Mouse (Mus musculus) hindbrain, postnatal 0 days (tissue): ENCODE data around the gene Smpd3. TPM values are rescaled to one million over a fixed set of nuclear protein-coding genes. Genes with fewer than 3 reads are reported as not detected.

Experiments
- ATAC-seq: fragments of 200-750 bp; cut with Nextera tagmentation; 2 replicates; pipeline ENCODE4 v1.8.0; 2017; ENCODE audit warnings: mild to moderate bottlenecking, moderate TSS enrichment, moderate library complexity
- DNase-seq: peaks from one replicate; pipeline ENCODE4 v3.0.0-alpha.2; 2015; ENCODE audit warnings: low spot score
- H3K27ac ChIP-seq: fragments of 300-500 bp; sonication (generic); 2 replicates; pipeline ENCODE4 v1.5.1; 2014; ENCODE audit warnings: mild to moderate bottlenecking
- H3K27me3 ChIP-seq: fragments of 300-500 bp; sonication (generic); 2 replicates; pipeline ENCODE4 v1.6.1; 2014; ENCODE audit warnings: low read length, mixed read lengths; ENCODE audit not compliant: insufficient read depth
- H3K36me3 ChIP-seq: fragments of 300-500 bp; sonication (generic); 2 replicates; pipeline ENCODE4 v1.6.1; 2014; ENCODE audit warnings: low read length, mixed read lengths; ENCODE audit not compliant: insufficient read depth
- H3K4me1 ChIP-seq: fragments of 300-500 bp; sonication (generic); 2 replicates; pipeline ENCODE4 v1.6.1; 2014; ENCODE audit warnings: antibody characterized with exemption, low read length, mixed read lengths; ENCODE audit not compliant: insufficient read depth
- H3K4me2 ChIP-seq: fragments of 300-500 bp; sonication (generic); 2 replicates; pipeline ENCODE4 v1.6.1; 2014; ENCODE audit warnings: low read depth, mild to moderate bottlenecking, low read length, moderate library complexity, mixed read lengths
- H3K4me3 ChIP-seq: fragments of 300-500 bp; sonication (generic); 2 replicates; pipeline ENCODE4 v1.5.1; 2014; ENCODE audit warnings: low read length
- H3K9ac ChIP-seq: fragments of 300-500 bp; sonication (generic); replicated peaks from 2 replicates; pipeline ENCODE4 v1.6.1; 2014; ENCODE audit warnings: mild to moderate bottlenecking, low read length, moderate library complexity, mixed read lengths
- H3K9me3 ChIP-seq: fragments of 300-500 bp; sonication (generic); 2 replicates; pipeline ENCODE4 v1.6.1; 2016; ENCODE audit warnings: low read length, mixed read lengths
- CTCF ChIP-seq: IDR thresholded peaks from 2 replicates; pipeline ENCODE4 v1.5.1; 2016; ENCODE audit warnings: antibody characterized with exemption, control low read depth, low read depth
- WGBS: fragments of 180-500 bp; shearing (Covaris S2); extraction: QIAGEN DNeasy Blood & Tissue Kit; methylation state at CpG from one replicate; pipeline ENCODE4 v1.1.7; 2014; 5-methylcytosine and 5-hydroxymethylcytosine counted together
- polyA plus RNA-seq: library from polyadenylated mRNA; unstranded; fragments of >200 nt; fragmentation: Nextera tagmentation; extraction: Ambion mirVana; gene quantifications from 2 replicates; pipeline ENCODE4 v1.2.1, GENCODE M21; 2015
- total RNA-seq: library from RNA; depleted of rRNA; stranded (reverse); fragments of >200 nt; gene quantifications from 2 replicates; pipeline ENCODE4 v1.2.3, GENCODE M21; 2014; rRNA removed

The Smpd3 gene
- total and polyA plus RNA-seq, 2 experiments from 2014 or later: 58.2 to 88.3 TPM

- H3K36me3 ChIP-seq: peaks cover 27% of the 10 kb centered on the region; the same call in 1 of the 2 replicates
- WGBS: 93% methylated on average over 3 of the region's 3 CpGs
Observed at GRCm38 (mm10) chr8:106213959-106214358, 123.8 kb downstream of the Smpd3 start.

GRCm38 (mm10) chr8:106211421-106211820, 126.4 kb downstream of the Smpd3 start:
- peak overlapping the region; percentile 68 for H3K4me3 ChIP-seq
- H3K27ac ChIP-seq: peak overlapping the region; percentile 97
- peak overlapping the region; percentile 89 for H3K9ac ChIP-seq
- no peak for TF ChIP-seq CTCF
- no peaks in the 10 kb centered on the region for H3K27me3 ChIP-seq
- WGBS: 2% methylated on average over 13 of the region's 13 CpGs
- H3K36me3 ChIP-seq: peaks cover 13% of the 10 kb centered on the region
- H3K4me1 ChIP-seq: peaks cover 10% of the 10 kb centered on the region; the same call in 1 of the 2 replicates
- ATAC-seq (no peak), DNase-seq (no peak)
- H3K4me2 ChIP-seq: peak overlapping the region; percentile 73
- no peaks in the 10 kb centered on the region for H3K9me3 ChIP-seq

More at GRCm38 (mm10) chr8:106213959-106214358, 123.8 kb downstream of the Smpd3 start:
- no peak for TF ChIP-seq CTCF
- no peak overlapping the region for H3K9ac ChIP-seq
- H3K27me3 ChIP-seq: no peaks in the 10 kb centered on the region
- no peak for DNase-seq
- no peak overlapping the region for H3K4me3 ChIP-seq
- ATAC-seq: no peak
- no peak overlapping the region for H3K27ac ChIP-seq
- no peak overlapping the region for H3K4me2 ChIP-seq
- no peaks in the 10 kb centered on the region for H3K9me3 ChIP-seq
- peaks cover 10% of the 10 kb centered on the region; the same call in 1 of the 2 replicates for H3K4me1 ChIP-seq

- ATAC-seq: peak; percentile 98
- peaks cover 13% of the 10 kb centered on the region for H3K36me3 ChIP-seq
Observed at GRCm38 (mm10) chr8:106210821-106211345, 126.9 kb downstream of the Smpd3 start, which contains the start of the genes Slc7a6os and Prmt7. Gene Slc7a6os, minus strand, starts transcription at chr8:106210935. Gene Prmt7, plus strand, starts transcription at chr8:106210936.

GRCm38 (mm10) chr8:106210035-106210731, 127.6 kb downstream of the Smpd3 start:
- Histone ChIP-seq H3K9ac (peak overlapping the region; percentile 89), H3K4me2 (peak overlapping the region; percentile 73), H3K27ac (peak overlapping the region; percentile 97), H3K9me3 (no peaks in the 10 kb centered on the region), H3K27me3 (no peaks in the 10 kb centered on the region), H3K4me1 (peaks cover 10% of the 10 kb centered on the region; the same call in 1 of the 2 replicates), H3K36me3 (peaks cover 9% of the 10 kb centered on the region), H3K4me3 (peak overlapping the region; percentile 68)
- under 1% methylated on average over 35 of the region's 35 CpGs for WGBS
- ATAC-seq (peak; percentile 76), DNase-seq (peak; percentile 71)
- TF ChIP-seq CTCF: no peak

More at GRCm38 (mm10) chr8:106210821-106211345, 126.9 kb downstream of the Smpd3 start, which contains the start of the genes Slc7a6os and Prmt7:
- H3K27me3 ChIP-seq: no peaks in the 10 kb centered on the region
- H3K9me3 ChIP-seq: no peaks in the 10 kb centered on the region
- H3K9ac ChIP-seq: peak within 1 kb of the TSS; percentile 89
- H3K27ac ChIP-seq: peak within 1 kb of the TSS; percentile 97
- DNase-seq: peak; percentile 98
- H3K4me3 ChIP-seq: peak within 1 kb of the TSS; percentile 68
- H3K4me1 ChIP-seq: peaks cover 10% of the 10 kb centered on the region; the same call in 1 of the 2 replicates
- peak within 1 kb of the TSS; percentile 73 for H3K4me2 ChIP-seq
- under 1% methylated on average over 52 of the region's 52 CpGs for WGBS
- TF ChIP-seq CTCF: no peak; the same call in 1 of the 2 replicates

Other genes with a start within 250 kb of the Smpd3 start
- 0.10 and 0.75 TPM in 2 replicates for gene Esrp2, start 201.0 kb downstream of the Smpd3 start, total RNA-seq
- 0.10 and 0.15 TPM in 2 replicates for gene Esrp2, start 201.0 kb downstream of the Smpd3 start, polyA plus RNA-seq
- gene Pla2g15, start 187.6 kb downstream of the Smpd3 start, total RNA-seq: 14.9 and 18.2 TPM in 2 replicates
- 14.6 and 15.7 TPM in 2 replicates for gene Pla2g15, start 187.6 kb downstream of the Smpd3 start, polyA plus RNA-seq
- gene Slc7a6, start 169.1 kb downstream of the Smpd3 start, total RNA-seq: 35.2 and 39.1 TPM in 2 replicates
- gene Slc7a6, start 169.1 kb downstream of the Smpd3 start, polyA plus RNA-seq: 49.9 and 53.2 TPM in 2 replicates
- 56.7 and 67.6 TPM in 2 replicates for gene Slc7a6os, start 127.1 kb downstream of the Smpd3 start, total RNA-seq
- gene Slc7a6os, start 127.1 kb downstream of the Smpd3 start, polyA plus RNA-seq: 36.1 and 37.4 TPM in 2 replicates
- 60.1 and 71.3 TPM in 2 replicates for gene Prmt7, start 127.1 kb downstream of the Smpd3 start, total RNA-seq
- gene Prmt7, start 127.1 kb downstream of the Smpd3 start, polyA plus RNA-seq: 47.2 and 50.9 TPM in 2 replicates
- 22.6 and 26.2 TPM in 2 replicates for gene Zfp90, start 77.3 kb upstream of the Smpd3 start, total RNA-seq
- gene Zfp90, start 77.3 kb upstream of the Smpd3 start, polyA plus RNA-seq: 31.5 and 32.2 TPM in 2 replicates
- not detected in 2 replicates for gene 6030452D12Rik, start 162.5 kb upstream of the Smpd3 start, total RNA-seq
- not detected in 2 replicates for gene 6030452D12Rik, start 162.5 kb upstream of the Smpd3 start, polyA plus RNA-seq
- 6.7 and 7.0 TPM in 2 replicates for gene Cdh3, start 172.9 kb upstream of the Smpd3 start, total RNA-seq
- 3.6 and 4.9 TPM in 2 replicates for gene Cdh3, start 172.9 kb upstream of the Smpd3 start, polyA plus RNA-seq
- 59.5 and 82.5 TPM in 2 replicates for gene Gm10073, start 235.5 kb upstream of the Smpd3 start, total RNA-seq
- gene Gm10073, start 235.5 kb upstream of the Smpd3 start, polyA plus RNA-seq: 4.2 and 6.1 TPM in 2 replicates